Mouse (Mus musculus) stomach, postnatal 0 days (tissue): Measurements from ENCODE around the gene Pex6.
A peak's percentile ranks its signal among the peaks of the same experiment; 100 is the strongest.

Experiments
- CTCF ChIP-seq: IDR thresholded peaks from 2 replicates; pipeline ENCODE4 v1.5.1; 2016; ENCODE audit warnings: antibody characterized with exemption, low read depth, mild to moderate bottlenecking, moderate library complexity
- EP300 ChIP-seq: optimal IDR thresholded peaks from 2 replicates; pipeline ENCODE3; 2016; ENCODE audit warnings: antibody characterized with exemption

GRCm38 (mm10) chr17:46736160-46736559 lies 24.9 kb downstream of the Pex6 start:
- TF ChIP-seq CTCF (peak; percentile 66), EP300 (no peak)
